Mouse (Mus musculus) thymus, adult 2 months (tissue): ENCODE data around the gene Kansl1l.

Experiments used
- CTCF ChIP-seq: fragments of 200-500 bp; IDR thresholded peaks from 2 replicates; pipeline ENCODE4 v1.5.1; 2012; ENCODE audit warnings: mild to moderate bottlenecking, control low read depth, low read length, moderate library complexity, borderline replicate concordance; ENCODE audit not compliant: control insufficient read depth, poor library complexity, insufficient read depth; ENCODE audit errors: extremely low read depth
- POLR2A ChIP-seq: fragments of 200-500 bp; IDR thresholded peaks from 2 replicates; pipeline ENCODE4 v1.6.1; 2012; ENCODE audit warnings: mild to moderate bottlenecking, low read length, control low read depth, moderate library complexity; ENCODE audit not compliant: control insufficient read depth, poor library complexity, insufficient read depth; ENCODE audit errors: extremely low read depth

GRCm38 (mm10) chr1:66700693-66701575, 116.4 kb downstream of the Kansl1l start, which contains the start of gene Rpe:
- TF ChIP-seq CTCF (peak; percentile 34; the same call in 1 of the 2 replicates), POLR2A (peak; percentile 83)
